Mouse (Mus musculus) hindbrain, embryonic 15.5 days (tissue): ENCODE measurements around the gene Lrat. TPM values are rescaled to one million over a fixed set of nuclear protein-coding genes. Genes with fewer than 3 reads are reported as not detected.

Source experiments
- ATAC-seq: fragments of 200-750 bp; cut with Nextera tagmentation; 2 replicates; pipeline ENCODE4 v1.8.0; 2017; ENCODE audit warnings: low read depth, moderate number of reproducible peaks, moderate TSS enrichment; ENCODE audit not compliant: low FRiP score
- H3K27ac ChIP-seq: fragments of 300-500 bp; sonication (generic); replicated peaks from 2 replicates; pipeline ENCODE4 v1.5.1; 2015; ENCODE audit warnings: mild to moderate bottlenecking, inconsistent platforms
- H3K27me3 ChIP-seq: fragments of 300-500 bp; sonication (generic); 2 replicates; pipeline ENCODE4 v1.6.1; 2015; ENCODE audit warnings: control low read depth, inconsistent platforms
- H3K36me3 ChIP-seq: fragments of 300-500 bp; sonication (generic); 2 replicates; pipeline ENCODE4 v1.6.1; 2015; ENCODE audit warnings: control low read depth, inconsistent platforms
- H3K4me1 ChIP-seq: fragments of 300-500 bp; sonication (generic); replicated peaks from 2 replicates; pipeline ENCODE4 v1.6.1; 2015; ENCODE audit warnings: control low read depth, inconsistent platforms
- H3K4me2 ChIP-seq: fragments of 300-500 bp; sonication (generic); 2 replicates; pipeline ENCODE4 v1.6.1; 2015; ENCODE audit warnings: moderate library complexity, mild to moderate bottlenecking, inconsistent platforms
- H3K4me3 ChIP-seq: fragments of 300-500 bp; sonication (generic); 2 replicates; pipeline ENCODE4 v1.5.1; 2015; ENCODE audit warnings: mild to moderate bottlenecking, inconsistent platforms
- H3K9ac ChIP-seq: fragments of 300-500 bp; sonication (generic); 2 replicates; pipeline ENCODE4 v1.6.1; 2015; ENCODE audit warnings: inconsistent platforms
- H3K9me3 ChIP-seq: fragments of 300-500 bp; sonication (generic); 2 replicates; pipeline ENCODE4 v1.6.1; 2016; ENCODE audit warnings: control low read depth, inconsistent platforms
- WGBS: fragments of 180-500 bp; shearing (Covaris S2); methylation state at CpG from one replicate; pipeline ENCODE4 v1.1.7; 2015; 5-methylcytosine and 5-hydroxymethylcytosine counted together
- polyA plus RNA-seq: library from polyadenylated mRNA; unstranded; fragments of >200 nt; fragmentation: Nextera tagmentation; extraction: Ambion mirVana; gene quantifications from 2 replicates; pipeline ENCODE4 v1.2.1, GENCODE M21; 2015

Lrat gene
- polyA plus RNA-seq, 1 experiment from 2014 or later = 0.53 TPM

DNA sequence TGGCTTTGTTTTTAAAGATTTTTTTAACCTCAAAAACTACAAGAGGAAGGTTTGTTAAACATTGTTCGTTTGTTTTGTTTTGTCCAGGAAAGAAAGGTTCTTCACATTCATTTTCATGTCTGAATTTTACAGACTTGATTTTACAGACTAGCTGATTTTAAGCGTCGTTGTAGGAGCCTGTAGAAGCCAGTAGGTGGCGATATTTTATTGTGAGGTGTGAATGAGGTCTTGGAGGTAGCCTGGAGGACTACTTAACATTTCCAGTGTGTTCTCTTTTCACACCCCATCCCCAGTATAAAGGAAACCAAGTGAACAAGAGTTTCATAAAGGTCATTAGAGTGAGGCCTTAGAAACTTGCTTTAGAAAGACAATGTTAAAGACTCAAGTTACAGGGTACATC lies 26.5 kb downstream of the Lrat start:
- Histone ChIP-seq H3K9me3 (no peaks in the 10 kb centered on the region), H3K27ac (no peak overlapping the region), H3K27me3 (peaks cover 29% of the 10 kb centered on the region), H3K4me2 (no peak overlapping the region), H3K9ac (no peak overlapping the region), H3K4me3 (no peak overlapping the region), H3K4me1 (peaks cover 13% of the 10 kb centered on the region), H3K36me3 (no peaks in the 10 kb centered on the region)
- WGBS = 5% methylated on average over 4 of the region's 4 CpGs
- ATAC-seq = no peak

DNA sequence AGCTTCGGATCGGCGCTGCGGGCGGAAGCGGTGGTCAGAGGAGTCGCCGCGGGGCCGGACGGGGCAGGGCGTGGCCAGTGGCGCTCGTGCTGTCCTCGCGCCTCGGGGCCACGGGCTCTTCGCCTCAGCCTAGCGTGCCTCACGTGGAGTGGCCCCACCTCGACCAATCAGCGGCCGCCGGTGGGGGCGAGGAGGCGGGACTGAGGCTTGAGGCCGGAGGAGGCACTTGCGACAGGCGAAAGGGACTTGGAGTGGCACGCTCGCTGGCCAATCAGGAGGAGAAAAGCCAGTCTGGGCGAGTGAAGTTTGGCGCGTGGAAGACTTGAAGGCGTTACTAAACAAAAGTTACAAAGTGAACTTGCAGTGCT lies 27.4 kb downstream of the Lrat start, which contains the start of gene Rbm46:
Gene Rbm46 (minus strand): TSS at position 112 of the 368 bp plus-strand sequence.
- Histone ChIP-seq H3K4me2 (peak within 1 kb of the TSS; percentile 75), H3K4me1 (peaks cover 13% of the 10 kb centered on the region), H3K9ac (no peak within 1 kb of the TSS), H3K36me3 (no peaks in the 10 kb centered on the region), H3K9me3 (no peaks in the 10 kb centered on the region), H3K27ac (no peak within 1 kb of the TSS), H3K27me3 (peaks cover 29% of the 10 kb centered on the region), H3K4me3 (peak within 1 kb of the TSS; percentile 48)
- ATAC-seq = peak; percentile 96
- WGBS = 18% methylated on average over 36 of the region's 36 CpGs

DNA sequence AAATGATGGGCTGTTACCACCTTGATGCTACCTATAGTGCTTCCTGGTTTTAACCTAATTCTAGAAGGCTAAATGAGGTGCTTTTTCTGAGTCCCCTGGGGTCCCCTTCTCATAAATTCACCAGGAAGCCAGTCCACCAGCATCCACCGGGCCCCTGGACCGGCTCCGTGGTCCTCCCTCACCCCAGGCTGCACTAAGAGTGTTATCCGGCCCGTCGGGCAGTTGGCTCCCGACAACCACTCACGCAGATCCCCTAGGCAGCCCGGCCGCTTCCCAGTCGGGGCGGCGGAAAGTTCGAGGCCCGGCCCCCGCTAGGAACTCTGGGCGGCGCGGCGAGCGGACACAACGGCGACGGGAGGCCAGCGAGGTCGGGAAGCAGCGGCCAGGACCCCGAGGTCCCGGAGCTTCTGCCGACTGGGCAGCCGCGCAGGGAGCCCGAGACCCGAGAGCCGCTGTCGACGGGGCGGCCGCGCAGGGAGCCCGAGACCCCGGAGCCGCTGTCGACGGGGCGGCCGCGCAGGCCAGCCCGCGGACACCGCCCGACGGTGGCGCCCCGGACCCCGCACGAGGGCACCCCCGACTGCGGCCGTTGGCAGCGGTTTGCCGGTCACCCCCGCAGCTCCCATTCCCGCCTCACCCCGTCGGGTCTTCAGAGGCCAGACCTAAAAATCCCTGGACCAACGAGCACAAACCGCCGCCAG lies 28.0 kb downstream of the Lrat start:
- ATAC-seq = peak; percentile 57; the same call in 1 of the 2 replicates
- H3K4me1 ChIP-seq = peaks cover 13% of the 10 kb centered on the region
- H3K27ac ChIP-seq = no peak overlapping the region
- peak overlapping the region; percentile 75 for H3K4me2 ChIP-seq
- no peaks in the 10 kb centered on the region for H3K36me3 ChIP-seq
- 22% methylated on average over 69 of the region's 69 CpGs for WGBS
- no peak overlapping the region for H3K9ac ChIP-seq
- no peaks in the 10 kb centered on the region for H3K9me3 ChIP-seq
- H3K27me3 ChIP-seq = peaks cover 29% of the 10 kb centered on the region
- peak overlapping the region; percentile 48 for H3K4me3 ChIP-seq

DNA sequence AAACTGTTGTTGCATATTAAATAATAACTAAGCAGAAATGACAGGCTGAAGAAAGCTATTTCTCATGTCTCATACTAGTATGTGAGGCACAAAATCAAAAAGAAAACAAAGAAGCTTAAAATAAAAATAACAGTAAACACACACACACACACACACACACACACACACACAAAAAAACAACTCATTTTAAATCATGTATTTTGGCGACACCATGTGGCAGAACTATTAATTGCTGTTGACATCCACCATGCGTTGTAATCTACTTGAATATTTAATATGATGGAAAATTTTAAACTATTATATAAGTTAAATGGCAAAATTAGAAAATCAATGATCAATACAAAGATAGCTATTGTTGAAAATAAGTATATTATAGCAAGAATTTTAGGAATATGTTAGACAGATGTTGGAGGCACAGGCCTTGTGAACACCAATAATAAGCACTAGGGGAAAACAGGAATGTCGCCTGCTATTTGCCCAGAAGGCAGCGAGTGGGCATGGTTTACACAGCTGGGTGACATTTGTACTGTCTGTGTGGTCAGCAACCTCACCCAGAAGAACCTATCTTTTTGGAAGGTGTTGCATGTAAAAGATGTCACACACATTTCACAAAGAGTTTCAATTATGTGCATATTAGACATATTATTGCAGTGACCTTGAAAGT lies 46.2 kb downstream of the Lrat start:
- Histone ChIP-seq H3K4me1 (no peaks in the 10 kb centered on the region), H3K9ac (no peak overlapping the region), H3K9me3 (no peaks in the 10 kb centered on the region), H3K27ac (no peak overlapping the region), H3K4me3 (no peak overlapping the region), H3K27me3 (no peaks in the 10 kb centered on the region), H3K36me3 (no peaks in the 10 kb centered on the region), H3K4me2 (no peak overlapping the region)
- no peak for ATAC-seq
- WGBS = 28% methylated on average over 4 of the region's 4 CpGs

Other genes with a start within 250 kb of the Lrat start
- 1.4 and 2.1 TPM in 2 replicates for gene Rbm46, start 27.5 kb downstream of the Lrat start, polyA plus RNA-seq
- 0.91 TPM in 1 of 2 replicates, not detected in the other for gene Fgg, start 103.8 kb upstream of the Lrat start, polyA plus RNA-seq
- 0.12 TPM in 1 of 2 replicates, not detected in the other for gene Fga, start 122.1 kb upstream of the Lrat start, polyA plus RNA-seq
- gene Fgb, start 145.9 kb upstream of the Lrat start, polyA plus RNA-seq = 0.19 TPM in 1 of 2 replicates, not detected in the other
- 92.6 and 99.3 TPM in 2 replicates for gene Plrg1, start 151.5 kb upstream of the Lrat start, polyA plus RNA-seq
- 0.97 and 1.1 TPM in 2 replicates for gene Dchs2, start 224.0 kb upstream of the Lrat start, polyA plus RNA-seq